Mouse (Mus musculus) urinary bladder, adult 2 months (tissue): ENCODE measurements around the gene Fam98a. TPM values are rescaled to one million over a fixed set of nuclear protein-coding genes. Genes with fewer than 3 reads are reported as not detected.

ENCODE experiments used
- DNase-seq: peaks from one replicate; pipeline ENCODE4 v3.0.0; 2022; ENCODE audit warnings: low spot score
- polyA plus RNA-seq: library from polyadenylated mRNA; depleted of rRNA; stranded (reverse); fragments of >200 nt; gene quantifications from 2 replicates; pipeline ENCODE4 v1.2.3, GENCODE M21; 2012; rRNA removed

Gene Fam98a
- polyA plus RNA-seq, result 36.9 and 40.5 TPM in 2 replicates

- peak; percentile 95 for DNase-seq
Observed at GRCm38 (mm10) chr17:75551512-75552400, at the start of gene Fam98a. Gene Fam98a, minus strand, starts transcription at chr17:75551946.

DNA sequence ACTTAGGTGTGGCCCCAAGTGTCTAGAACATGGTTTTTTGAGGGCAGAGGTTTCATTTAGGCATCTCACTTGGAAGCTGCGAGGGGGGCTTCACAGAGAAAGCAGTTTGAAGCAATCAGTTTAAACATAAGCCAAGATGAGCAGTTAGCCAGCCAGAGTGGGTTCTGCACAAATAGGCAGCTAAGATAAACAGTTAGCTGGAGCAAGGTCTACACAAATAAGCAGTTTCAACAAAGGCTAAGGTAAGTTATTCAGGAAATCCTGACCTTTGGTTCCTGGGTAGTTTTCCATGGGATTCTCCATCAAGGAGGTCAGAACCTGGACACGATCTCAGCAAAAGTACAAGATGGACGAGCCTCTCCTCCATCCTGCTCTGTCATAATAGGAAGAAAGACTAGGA lies 46.9 kb upstream of the Fam98a start:
- no peak for DNase-seq

- no peak for DNase-seq
Observed at GRCm38 (mm10) chr17:75582738-75583137, 31.0 kb upstream of the Fam98a start.

DNA sequence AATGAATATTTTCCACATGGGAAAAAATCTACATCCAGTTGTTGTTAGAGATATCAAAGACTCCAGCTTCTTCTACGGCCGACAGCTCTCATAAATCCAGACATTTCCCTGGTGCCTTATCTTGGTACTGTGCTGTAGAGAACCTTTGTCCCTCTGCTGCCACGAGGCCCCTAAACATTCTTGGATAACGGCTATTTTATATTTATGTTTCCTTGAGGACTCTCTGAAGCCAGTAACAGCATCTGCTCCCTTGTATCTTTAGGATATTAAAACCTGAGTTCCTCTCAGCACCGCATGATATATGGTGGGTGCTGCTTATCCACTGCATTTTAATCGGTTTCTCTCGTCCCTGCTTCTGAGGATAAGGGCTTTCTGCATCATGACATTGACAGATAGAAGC lies 23.9 kb upstream of the Fam98a start:
- no peak for DNase-seq

DNA sequence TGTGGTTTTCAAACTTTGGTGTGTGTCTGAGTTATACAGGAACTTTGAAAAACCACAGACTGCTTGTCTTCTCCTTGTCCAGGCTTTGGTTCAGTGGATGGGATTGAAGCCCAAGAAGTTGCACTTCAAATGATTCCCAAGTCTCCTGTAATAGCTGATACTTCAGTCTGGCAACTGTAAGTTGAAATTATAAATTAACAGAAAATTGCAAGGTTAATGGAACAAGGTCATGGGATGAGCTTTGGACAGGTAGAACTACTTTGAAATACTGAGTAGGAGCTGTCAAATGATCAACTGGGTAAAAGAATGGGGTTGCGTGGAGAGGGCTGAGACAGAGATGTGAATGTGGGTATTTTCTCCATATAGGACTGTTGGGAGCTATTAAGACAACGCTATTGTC lies 6.3 kb upstream of the Fam98a start:
- no peak for DNase-seq

DNA sequence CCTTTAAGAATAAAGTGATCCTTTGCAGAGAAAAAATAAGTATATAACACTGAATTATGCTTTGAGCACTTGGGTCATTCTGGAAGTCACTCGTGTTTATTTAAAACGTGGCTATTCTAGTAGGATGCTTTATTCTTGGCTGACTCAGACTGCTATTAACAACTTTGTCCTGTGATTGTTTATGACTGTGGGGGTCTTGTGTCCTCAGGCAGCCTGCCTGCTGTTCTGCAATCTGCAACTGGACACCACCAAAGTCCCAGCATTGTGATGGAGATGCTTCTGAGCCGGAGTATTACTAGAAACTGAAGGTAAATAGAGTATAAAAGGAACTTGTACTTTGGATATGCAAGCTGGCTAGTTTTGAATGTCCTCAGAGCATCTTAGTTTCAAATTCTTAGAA lies 5.3 kb upstream of the Fam98a start:
- DNase-seq, result no peak

DNA sequence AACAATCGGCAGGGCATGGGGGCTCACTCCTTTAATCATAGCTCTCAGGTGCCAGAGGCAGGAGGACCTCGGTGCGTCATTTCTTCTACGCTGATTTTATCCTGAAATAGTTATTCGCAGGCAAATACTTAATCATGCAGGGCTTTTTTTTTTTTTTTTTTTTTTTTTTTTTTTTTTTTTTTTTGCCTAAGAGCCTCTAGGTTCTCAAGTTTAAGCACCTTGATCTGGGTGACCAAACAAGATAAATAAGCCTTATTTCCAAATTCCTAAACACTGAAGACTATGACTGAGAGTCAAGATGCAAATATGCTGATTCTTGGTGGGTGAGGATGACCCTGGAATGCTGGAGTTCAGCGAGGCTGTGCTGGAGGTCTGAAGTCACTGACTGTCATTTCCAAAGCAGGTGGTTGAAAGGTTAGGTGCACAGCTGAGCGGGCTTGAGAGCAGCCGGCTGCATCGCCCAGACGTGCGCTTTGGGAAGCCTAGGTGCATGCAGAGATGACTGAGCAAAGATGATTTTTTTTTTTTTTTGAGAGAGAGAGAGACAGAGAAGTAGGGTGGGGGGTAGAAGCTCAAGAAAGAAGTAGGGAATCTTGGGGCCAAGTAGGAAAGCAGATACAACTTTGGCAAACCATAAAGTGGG lies 854 bp downstream of the Fam98a start:
- no peak for DNase-seq

DNA sequence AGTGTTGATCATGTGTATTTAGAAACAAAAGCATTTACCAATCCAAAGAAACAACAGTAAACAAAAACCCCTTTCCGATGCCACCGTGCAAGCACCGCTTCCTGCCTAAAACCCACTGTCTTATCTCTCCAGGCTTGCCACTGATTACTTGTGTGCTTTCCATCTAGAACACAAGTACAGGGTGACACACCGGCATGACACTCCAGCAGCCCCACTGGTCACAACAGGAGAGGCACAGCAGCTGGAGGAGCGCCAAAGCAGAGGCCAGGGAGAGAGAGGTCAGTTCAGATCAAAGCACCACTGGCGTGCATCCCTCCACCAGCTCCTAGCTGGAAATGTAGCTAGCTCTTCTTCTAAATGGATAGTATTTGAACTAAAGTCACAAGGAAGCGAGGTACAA lies 7.5 kb downstream of the Fam98a start:
- DNase-seq, result no peak

DNA sequence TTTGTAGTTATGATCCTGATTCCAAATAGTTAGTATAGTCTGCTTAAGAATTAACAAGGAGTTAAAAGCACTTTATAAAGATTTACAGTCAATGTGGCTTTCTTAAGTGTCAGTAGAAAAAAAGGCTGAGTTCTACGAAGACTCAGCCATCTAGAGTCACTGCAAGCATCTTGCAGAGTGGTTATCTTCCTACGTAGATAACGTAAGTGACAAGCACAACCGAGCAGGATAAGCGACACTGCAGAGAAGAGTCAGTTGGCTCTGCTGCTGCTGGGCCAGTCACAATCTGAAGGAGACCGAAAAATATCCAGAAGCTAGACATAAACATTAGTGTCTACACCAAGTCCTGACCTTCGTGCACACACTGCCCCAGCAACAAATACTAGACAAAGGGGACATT lies 8.3 kb downstream of the Fam98a start:
- DNase-seq, result no peak

GRCm38 (mm10) chr17:75539841-75540240 lies 11.9 kb downstream of the Fam98a start:
- DNase-seq, result no peak

DNA sequence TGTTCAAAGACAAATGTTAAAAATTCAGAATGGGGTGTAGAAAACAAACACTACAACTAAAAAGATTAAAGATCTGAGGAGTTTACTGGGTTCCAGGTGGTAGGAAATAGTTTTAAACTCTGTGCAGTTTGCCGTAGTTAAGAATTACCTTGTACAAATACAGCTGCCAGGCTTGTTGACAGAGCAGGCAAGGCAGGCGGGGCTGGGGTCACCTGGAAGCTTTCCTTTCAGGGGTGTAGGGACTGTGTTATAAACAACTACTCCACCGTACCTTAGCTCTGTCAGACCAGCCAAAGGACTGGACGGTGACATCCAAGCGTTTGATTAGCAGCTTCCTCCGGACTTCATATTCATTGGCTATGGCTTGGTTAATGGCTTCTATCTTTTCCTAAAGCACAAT lies 12.6 kb downstream of the Fam98a start:
- DNase-seq, result no peak

DNA sequence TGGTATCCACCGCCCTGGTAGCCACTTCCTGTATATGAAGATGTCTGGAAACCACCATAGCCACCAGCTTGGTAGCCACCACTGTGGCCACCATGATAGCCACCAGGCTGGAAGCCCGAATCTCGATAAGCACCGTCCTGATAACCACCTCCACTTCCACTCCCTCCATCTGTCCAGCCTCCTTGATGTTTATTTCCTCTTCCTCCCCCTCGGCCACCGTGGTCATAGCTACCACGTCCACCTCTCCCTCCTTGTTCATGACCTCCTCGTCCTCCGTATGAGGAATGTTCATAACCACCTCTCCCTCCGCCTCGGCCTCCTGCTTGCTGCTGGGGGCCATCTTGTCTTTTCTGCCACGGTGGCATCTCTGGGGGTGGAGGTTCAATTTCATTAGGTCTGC lies 13.3 kb downstream of the Fam98a start:
- no peak for DNase-seq

DNA sequence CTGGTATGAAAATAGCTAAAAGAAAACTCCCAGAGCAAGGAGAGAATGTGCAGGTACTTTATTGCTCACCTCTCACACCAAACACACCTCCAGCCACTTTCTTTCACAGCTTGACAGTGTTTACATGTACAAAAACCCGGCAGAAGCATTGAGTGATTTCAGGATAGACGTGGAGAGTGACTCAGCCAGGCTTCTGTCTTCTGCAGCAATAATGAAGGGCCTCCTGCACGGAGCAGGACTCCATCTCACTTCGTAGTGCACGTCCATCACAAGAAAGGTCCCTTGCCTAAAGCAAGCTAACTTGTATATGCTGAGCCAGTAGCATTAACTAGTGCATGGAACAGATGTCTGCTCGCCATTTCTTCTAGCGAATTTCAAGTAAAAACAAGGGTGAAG lies 14.7 kb downstream of the Fam98a start:
- DNase-seq, result no peak

- DNase-seq, result no peak
Observed at GRCm38 (mm10) chr17:75536396-75537049, 15.2 kb downstream of the Fam98a start.

DNA sequence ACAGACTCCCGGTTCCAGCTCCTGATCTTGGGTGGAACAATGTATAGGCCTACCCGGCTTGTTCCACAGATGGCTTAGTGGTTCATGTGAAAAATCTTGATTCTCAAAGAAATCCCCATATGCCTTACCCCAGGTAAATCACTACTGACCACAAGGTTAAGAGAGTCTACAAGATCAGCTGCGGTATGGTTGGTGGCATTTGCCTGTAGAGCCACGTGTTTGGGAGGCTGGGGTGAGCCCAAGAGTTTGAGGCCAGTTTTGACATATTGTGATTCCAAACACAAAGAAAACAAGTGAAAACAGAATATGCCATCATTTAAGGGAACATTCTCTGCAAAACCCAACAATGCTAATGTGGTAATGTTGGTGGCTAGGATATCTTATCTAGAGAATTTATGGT lies 16.1 kb downstream of the Fam98a start:
- no peak for DNase-seq

- no peak for DNase-seq
Observed at GRCm38 (mm10) chr17:75534314-75535020, 17.3 kb downstream of the Fam98a start.

GRCm38 (mm10) chr17:75532469-75532986 lies 19.2 kb downstream of the Fam98a start:
- no peak for DNase-seq

DNA sequence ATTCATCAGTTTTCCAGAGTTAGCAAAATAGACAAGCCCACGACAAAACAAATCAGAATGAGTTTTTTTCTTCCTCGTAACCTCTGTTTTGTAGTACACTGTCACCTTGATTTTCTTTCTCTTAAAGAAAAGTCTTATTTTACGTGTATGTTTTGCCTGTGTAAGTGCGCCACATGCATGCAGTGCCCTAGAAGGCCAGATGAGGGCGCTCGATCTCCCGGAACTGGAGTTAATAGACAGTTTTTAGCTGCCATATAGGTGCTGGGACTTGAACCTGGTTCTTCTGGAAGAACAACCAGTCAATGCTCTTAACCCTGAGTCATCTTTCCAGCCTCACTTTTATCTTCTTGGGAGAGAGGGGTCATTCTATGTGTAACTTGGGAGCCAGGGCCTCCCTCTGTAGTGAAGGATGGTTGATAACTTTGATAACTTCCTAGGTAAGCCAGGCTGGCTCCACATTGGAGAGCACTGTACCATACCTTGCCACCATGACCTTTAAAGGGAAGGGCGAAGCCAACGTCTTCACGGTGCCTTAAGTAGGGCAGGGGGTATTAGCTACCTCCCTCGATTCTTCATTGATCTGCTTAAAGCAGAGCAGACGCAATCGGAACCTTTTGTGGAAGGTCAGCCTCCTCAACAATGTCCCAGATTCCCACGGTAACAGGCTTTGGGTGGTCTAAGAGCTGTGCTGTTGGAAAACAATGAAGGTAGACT lies 22.4 kb downstream of the Fam98a start:
- DNase-seq, result no peak

DNA sequence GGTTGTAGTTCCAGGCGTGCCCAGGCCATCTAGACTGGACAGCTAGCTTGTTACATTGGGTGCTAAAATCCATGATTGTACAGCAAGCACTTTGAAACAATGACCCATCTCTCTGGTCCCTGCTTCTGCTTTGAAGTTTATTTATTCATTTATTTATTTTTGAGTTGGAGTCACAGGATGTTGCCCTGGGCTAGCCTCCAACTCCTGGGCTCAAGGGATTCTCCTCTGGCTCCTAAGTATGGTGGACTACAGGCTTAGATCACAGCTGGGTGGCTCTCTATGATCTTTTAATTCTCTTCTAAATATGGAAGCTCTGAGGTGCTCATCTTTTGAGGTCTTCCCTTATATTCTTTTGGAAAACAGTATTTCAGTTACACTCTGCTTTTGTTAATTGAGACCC lies 25.3 kb downstream of the Fam98a start:
- DNase-seq, result no peak

DNA sequence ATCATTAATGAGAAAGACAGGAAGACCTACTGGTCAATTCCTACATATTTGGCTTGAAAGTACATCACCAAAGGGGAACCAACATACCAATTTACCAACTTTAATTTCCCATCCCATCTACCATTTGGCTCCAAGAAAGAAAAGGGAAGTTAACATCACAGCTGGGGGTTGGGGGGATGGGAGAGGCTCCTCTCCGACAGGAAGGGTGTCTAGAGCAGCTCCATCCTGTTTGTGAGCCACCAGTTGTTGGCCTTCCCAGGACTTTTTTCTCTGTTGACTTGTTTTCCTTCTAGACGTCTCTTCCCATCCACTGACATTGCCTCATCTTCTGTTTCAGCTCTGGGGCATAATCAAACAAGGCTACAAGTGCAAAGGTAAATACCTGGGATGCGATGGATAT lies 27.9 kb downstream of the Fam98a start:
- DNase-seq, result no peak

DNA sequence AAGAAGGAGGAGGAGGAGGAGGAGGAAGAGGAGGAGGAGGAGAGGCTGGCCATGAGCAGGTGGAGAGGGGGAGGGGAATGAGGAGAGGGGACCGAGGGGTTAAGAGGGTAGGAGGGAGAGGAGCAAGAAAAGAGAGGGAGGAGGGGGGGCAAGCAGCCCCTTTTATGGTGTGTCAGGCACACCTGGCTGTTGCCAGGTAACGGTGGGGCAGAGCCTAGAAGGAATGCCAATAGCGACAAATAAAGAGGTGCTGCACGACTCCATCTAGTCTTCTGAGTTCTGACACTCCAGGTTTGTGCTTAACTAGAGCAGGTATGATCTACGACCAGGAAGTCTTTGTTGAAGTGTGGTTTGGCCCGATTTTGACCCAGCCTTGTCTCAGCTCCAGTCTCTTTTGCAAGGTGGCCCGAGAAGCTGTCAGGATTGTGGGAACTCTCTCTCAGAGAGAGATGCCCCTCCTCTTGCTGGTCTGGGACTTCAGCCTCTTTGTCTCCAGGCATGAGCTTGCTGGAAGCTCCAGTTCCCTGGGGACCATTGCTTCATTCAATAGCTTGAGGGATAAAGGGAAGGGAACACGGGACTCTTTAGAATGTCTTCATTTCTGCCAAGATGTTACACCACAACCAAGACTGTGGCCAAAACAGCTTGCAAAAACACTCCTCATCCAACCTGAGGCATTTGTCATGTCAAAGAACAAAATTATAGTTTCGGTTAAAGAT lies 29.2 kb downstream of the Fam98a start:
- no peak for DNase-seq
